Mouse (Mus musculus) urinary bladder, adult 2 months (tissue): ENCODE results near the gene Tab1. TPM values are rescaled to one million over a fixed set of nuclear protein-coding genes. Genes with fewer than 3 reads are reported as not detected.

Experiments used
- DNase-seq: peaks from one replicate; pipeline ENCODE4 v3.0.0; 2022; ENCODE audit warnings: low spot score
- polyA plus RNA-seq: library from polyadenylated mRNA; depleted of rRNA; stranded (reverse); fragments of >200 nt; gene quantifications from 2 replicates; pipeline ENCODE4 v1.2.3, GENCODE M21; 2012; rRNA removed

Tab1 gene
- polyA plus RNA-seq, result 33.5 and 36.7 TPM in 2 replicates

DNA sequence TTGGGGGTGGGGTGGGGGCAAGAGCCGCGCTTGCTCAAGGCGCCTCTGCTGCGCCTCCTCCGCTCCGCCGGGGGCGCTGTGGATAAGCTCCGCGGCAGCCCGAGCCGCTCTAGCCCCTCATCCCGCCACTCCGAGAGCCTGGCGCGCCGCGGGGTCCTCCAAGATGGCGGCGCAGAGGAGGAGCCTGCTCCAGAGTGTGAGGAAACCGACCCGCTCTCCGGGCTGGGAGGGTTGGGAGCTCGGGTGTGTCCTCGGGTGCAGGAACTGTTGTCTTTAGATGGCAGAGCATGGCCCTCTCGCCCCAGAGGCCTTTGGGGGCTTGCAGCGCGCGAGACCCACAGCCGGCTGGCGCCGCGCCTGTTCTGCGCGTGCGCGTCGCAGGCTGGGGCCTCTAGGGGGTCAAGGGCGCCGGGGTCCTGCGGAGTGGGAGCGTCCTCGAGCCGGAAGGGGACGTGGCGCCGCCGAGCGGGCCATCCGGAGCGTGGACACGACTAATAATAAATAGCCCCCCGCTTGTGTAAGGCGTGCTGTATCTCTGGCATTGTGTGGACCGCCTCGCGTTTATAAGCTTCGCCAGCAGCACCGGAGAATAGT, at the start of gene Tab1:
Tab1 (plus strand) TSS at position 135 of the 594 bp plus-strand sequence.
- peak; percentile 91 for DNase-seq

- peak; percentile 92 for DNase-seq
These were observed 49.6 kb upstream of the Tab1 start for GRCm38 (mm10) chr15:80083276-80083731.

DNA sequence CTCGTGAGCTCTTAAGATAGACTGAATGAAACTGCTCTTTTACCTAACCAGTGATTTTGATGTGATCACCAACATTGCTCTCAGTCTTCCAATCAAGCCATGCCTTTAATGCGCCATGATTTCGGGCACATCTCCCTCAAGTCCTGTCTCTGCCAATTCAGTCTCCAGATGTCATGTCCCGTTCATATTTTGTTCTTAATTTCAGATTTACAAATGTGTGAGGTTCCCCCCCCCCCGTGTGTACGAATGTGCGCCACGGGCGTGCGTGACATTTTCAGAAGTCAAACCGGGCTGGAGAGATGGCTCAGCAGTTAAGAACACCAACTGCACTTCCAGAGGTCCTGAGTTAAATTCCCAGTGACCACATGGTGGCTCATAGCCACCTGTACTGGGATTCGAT, 49.2 kb upstream of the Tab1 start:
- no peak for DNase-seq

DNA sequence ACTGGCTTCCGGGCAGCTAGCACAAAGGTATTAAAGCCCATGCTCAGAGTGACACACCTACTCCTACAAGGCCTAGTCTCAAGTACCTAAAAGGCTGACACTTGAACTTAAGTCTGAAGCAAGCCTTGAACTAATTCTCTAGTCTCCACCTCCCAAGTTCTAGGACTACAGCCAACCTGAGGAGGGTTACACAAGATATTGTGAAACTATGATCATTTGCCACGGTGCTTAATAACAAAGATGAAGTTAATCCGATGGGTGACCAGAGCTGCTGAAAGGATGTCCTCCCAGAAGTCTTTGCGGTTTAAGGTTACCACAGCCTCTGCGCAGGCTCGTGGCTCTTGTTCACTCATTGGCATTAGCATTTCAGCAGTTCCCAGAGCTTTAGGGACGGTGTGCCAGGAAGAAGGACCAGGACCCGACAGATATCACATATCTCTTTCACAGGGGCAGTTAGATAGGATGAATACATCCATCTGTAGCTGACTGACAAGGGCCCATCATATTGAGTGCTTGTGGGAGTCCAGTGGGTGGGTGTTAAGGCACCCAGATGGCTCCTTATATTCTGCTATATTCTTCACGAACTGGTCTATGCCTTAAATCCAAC, 45.4 kb upstream of the Tab1 start:
- DNase-seq, result no peak

- no peak for DNase-seq
These were observed 44.3 kb upstream of the Tab1 start for GRCm38 (mm10) chr15:80088637-80089036.

DNA sequence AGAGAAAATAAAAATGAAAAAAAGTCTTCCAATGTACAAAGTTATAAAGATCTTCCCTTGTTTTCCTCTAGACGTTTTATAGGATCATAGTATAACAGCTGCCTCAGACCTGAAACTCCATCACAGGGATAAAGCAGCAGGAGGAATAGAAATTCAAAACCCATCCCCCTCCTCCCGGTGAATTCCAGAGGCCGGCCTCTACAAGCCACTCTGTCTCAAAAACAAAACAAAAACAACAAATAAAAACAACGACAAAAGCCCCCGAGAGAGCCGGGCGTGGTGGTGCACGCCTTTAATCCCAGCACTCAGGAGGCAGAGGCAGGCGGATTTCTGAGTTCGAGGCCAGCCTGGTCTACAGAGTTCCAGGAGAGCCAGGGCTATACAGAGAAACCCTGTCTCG, 42.8 kb upstream of the Tab1 start:
- DNase-seq, result no peak

- DNase-seq, result no peak
These were observed 42.2 kb upstream of the Tab1 start for GRCm38 (mm10) chr15:80090741-80091120.

DNA sequence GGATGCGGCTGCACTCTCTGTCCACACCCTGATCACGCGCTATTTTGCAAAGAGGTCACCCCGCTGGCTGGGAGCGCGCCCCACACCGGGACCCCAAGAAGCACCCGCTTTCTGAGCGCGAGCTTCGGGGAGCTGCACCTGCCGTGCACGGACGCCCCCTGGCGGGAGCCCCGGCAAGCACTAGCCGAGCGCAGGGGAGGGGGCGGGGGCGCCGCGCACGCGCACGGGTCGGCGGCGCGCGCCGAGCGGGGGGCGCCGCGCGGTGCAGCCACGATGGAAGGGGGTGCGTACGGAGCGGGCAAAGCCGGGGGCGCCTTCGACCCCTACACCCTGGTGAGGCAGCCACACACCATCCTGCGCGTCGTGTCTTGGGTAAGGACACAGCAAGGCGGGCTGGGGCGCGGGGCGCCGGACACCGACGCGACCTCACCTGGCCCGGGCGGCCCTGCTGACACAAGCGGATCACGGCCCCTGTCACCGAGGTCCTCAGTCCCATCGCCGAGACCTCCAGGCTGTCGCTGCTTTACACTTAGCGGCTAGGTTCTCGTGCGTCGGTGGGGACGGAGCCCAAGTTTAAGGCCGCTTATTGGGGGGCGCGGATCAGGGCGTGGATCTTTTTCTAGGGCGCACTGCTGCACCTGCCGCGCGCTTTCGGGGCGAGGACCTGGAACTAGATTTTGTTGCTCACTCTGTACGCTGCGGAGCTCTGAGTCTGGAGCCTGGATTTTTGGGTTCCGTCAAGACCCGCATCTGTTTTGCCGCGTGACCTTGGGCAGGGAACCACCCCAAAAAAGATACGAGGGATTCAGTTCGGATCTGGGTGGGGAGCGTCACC, 41.6 kb upstream of the Tab1 start, which contains the start of the genes Syngr1 and Rpl3:
Syngr1 (plus strand) TSS at position 214 of the 835 bp plus-strand sequence.
Rpl3 (minus strand) TSS at position 748 of the 835 bp plus-strand sequence.
- DNase-seq, result peak; percentile 84

GRCm38 (mm10) chr15:80092041-80092441, 40.9 kb upstream of the Tab1 start:
- no peak for DNase-seq

GRCm38 (mm10) chr15:80092599-80092998, 40.3 kb upstream of the Tab1 start:
- no peak for DNase-seq

- DNase-seq, result no peak
These were observed 38.7 kb upstream of the Tab1 start for GRCm38 (mm10) chr15:80094201-80094600.

DNA sequence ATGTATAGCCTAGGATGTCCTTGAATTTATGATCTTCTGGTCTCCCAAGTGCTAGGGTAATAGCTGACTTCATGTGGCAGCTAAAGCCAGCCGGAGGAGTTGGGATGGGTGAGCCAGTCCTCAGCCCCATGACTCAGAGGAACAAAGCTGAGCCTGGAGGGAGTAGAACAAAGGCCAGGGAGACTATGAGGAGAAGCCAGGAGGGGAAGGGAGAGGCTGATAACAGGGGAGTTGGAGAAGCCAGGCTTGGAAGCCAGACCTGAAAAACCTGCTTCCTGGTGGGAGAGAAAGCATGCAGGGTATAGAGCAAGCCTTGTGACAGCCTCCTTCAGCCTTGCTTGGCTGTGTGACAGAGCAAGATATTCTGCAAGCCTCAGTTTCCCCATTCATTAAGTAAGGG, 37.3 kb upstream of the Tab1 start:
- no peak for DNase-seq

DNA sequence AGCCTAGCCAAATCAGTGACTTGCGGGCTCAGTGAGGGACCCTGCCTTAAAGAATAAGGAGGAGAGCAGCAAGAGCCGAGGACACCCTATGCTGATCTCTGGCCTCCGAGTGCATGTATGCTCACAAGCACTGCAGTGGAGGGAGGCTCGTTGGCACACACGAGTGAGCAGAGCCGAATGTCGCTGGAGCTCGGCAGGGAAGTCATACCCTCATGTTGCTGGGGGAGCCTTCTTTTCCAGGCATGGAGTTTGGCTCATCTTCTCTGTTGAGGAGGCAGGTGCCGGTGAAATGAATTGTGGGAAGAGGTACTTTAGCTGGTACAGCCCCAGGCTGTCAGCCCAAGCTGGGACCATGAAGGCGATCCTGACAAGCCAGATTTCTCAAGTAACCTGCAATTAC, 36.5 kb upstream of the Tab1 start:
- no peak for DNase-seq

GRCm38 (mm10) chr15:80096946-80097881, 35.7 kb upstream of the Tab1 start:
- DNase-seq, result no peak

GRCm38 (mm10) chr15:80097999-80098461, 34.9 kb upstream of the Tab1 start:
- no peak for DNase-seq

DNA sequence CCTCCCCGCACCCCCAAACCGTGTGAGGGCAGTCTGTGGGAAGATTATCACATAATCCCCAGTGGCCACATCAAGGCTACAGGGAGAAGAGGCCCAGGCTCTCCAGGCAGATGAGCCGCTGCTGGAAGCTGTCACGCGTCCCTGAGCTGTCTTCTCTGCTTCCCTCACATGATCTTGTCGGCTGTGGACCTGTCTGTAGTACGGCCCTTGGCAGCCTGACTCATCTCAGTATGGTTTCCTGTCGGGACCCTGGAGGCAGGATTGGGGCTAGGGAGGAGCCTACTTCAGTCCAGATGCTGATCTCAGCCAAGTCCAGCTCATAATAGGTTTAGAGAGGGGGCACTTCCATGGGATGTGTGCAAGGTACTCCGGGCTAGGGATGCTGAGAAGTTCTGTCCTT, 34.1 kb upstream of the Tab1 start:
- DNase-seq, result no peak

DNA sequence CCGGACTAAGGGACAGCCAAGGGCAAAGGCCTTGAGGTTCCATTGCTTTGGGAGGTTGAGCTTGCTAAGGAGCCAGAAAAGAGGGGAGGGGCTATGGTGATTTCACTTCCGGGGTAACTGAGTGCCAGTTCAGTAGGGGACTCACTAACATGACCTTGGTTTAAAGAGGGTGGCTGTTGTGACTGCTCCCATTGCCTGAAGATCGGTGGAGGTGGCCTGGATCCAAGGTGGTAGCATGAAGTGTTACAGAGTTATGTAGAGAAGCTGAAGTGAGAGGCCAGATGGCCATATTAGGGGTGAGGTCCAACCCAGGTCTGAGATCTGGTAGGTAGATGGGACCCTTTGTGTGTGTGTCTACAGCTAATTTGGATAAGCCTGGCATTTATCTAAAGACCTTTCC, 33.5 kb upstream of the Tab1 start:
- DNase-seq, result no peak

DNA sequence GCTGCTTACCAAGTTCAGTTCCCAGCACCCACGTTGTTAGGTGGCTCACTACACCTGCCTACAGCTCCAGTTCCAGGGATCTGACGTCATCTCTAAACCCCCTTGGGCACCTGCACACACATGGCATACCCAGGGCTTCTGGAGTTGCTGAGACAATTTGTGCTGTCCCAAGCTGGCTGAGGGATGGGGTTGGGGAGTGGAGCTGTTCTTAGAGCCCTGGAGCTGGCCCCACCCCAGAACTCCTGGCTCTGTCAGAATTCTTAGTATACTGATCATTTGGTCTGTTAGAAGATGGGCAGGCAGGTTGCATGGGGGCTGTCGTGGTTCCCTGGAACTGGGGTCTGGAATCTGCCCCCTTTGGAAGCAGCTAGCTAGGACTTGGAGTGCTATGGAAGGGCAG, 32.7 kb upstream of the Tab1 start:
- no peak for DNase-seq

DNA sequence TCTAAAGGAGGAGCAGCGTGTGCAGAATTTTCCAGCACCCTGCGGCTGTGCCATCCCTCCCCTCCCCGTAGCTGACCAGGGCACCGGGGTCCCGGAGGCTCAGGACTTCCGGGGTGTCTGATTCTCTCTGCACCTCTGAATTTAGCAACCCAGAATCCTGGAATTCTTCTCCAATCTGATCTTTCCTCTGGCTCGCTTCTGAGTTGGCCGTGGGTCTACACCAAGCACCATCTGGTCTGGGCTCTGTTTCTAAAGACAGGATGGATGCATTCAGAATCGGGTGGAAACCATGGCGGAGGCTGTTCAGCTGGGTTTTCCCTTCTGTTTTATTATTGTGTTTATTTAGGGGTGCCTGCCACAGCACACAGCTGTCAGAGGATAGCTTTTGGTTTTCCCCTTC, 32.1 kb upstream of the Tab1 start:
- no peak for DNase-seq

DNA sequence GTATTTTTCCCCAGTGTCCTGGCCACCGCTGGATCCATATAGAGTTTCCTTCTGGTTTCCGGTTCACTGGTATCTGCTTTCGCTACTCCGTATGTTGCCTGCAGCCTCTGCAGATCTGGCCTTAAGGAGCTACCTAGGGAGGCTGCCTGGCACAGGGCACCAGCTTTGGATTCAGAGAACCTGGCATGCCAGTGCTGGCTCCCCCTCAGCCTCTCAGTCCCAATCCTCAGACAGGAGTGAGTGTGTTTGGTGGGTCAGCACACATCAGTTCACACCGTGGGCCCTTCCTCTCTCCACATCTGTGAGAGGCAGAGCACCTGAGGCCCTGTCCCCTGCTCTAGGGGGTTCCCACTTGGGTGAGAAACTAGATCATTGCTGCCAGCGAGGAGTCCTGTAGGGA, 31.4 kb upstream of the Tab1 start:
- DNase-seq, result no peak

- no peak for DNase-seq
These were observed 30.4 kb upstream of the Tab1 start for GRCm38 (mm10) chr15:80102495-80102894.
